Mouse (Mus musculus): ENCODE data around the gene Igsf9b.

Gene Igsf9b

DNA sequence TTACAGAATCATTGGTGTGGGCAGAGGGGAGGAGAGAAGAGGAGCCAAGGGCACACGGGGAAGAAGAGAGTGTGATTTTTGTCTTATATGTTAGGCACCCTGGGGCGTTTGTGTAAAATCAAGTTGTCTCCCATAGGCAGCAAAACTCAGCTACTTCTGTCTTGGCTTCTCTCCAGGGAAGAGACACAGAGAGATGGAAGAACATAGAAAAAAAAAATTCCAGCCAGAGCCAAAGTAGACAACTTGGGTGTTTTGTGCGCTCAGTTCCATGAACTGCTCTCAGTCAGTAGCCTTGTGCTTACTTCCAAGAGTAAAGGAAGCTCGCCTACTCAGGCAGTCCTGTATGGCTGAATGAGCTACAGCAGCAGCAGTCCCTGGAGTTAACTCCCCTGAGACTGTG lies 31.4 kb downstream of the Igsf9b start:
- DNase-seq (ENCODE audit: low spot score): no peak

GRCm38 (mm10) chr9:27331538-27331937 lies 32.5 kb downstream of the Igsf9b start:
- no peak for DNase-seq (ENCODE audit: low spot score)

- no peak for DNase-seq (ENCODE audit: low spot score)
These were observed 35.9 kb downstream of the Igsf9b start for GRCm38 (mm10) chr9:27334895-27335294.

- DNase-seq (ENCODE audit: low spot score): no peak
These were observed 38.1 kb downstream of the Igsf9b start for GRCm38 (mm10) chr9:27336962-27337636.

GRCm38 (mm10) chr9:27339168-27339567 lies 40.2 kb downstream of the Igsf9b start:
- DNase-seq (ENCODE audit: low spot score): no peak

DNA sequence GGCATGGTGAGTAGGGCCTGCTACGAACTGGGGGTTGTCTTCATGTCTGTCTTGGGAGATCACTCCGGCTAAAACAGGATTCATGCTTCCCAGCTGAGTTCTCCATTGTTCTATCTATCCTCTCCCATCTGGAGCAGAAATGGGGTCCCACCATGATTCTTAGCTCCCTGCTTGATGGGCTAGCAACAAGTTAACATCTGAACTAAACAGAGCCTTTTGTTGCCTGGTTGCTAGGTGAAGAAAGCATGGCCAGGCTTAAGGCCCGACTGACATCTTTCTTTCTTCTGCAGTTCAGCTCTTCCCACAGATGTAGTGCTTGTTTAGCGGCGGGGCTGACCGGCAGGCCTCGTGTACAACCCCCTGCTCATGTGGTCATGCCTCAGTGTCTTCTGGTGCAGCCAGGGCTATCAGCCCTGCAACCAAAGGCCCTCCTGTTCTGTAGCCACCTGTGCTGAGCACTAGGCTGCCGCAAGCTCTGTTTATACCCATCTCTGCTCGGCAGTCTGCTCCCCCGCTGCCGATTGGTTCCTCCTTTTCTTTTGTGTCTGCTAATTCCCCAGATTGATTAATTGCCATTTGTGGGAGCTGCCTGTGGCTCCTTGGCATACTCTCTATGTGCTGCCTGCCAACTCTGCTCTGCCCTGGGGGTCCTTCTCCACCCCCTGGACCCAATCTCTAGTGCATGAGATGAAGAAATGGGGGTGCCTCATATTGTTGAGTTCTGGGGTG lies 47.7 kb downstream of the Igsf9b start:
- no peak for DNase-seq (ENCODE audit: low spot score)

DNA sequence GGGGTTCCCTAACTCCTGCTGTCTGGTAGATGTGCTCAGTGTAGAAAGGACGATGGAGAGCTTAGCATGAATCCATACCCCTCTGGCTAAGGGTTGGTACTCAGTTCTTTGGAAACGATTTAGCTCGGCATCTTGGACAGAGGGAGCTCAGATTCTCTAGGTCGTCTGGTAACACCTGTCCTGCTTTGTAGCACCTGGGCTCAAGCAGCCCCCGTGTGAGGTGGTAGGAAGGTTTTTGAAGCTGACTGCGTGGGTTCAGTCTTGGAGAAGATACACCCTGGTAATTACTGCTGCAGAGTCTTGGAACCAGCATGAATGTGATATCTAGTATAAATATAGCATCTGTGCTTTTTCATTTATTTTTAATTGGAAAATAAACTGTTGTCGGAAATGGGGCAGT lies 54.1 kb downstream of the Igsf9b start:
- DNase-seq (ENCODE audit: low spot score): no peak

DNA sequence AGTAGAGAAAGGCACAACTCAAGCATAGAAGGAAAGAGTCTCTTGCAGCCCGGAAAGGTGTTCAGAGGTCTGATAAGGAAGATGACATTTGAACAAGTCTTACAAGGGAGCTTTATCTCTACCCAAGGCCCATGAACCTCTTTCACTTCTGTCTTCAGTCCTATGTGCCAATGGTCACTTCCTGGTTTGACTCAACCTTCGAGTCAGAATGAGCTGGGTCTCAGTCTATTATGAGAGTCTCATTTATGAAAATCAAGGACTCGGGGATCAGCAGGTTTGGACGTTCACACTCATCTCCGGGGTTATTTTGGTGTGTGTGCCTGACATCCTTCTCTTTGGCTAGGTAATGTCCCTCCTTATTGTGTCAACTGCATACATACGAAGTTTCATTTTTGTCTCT lies 58.9 kb downstream of the Igsf9b start:
- DNase-seq (ENCODE audit: low spot score): no peak

DNA sequence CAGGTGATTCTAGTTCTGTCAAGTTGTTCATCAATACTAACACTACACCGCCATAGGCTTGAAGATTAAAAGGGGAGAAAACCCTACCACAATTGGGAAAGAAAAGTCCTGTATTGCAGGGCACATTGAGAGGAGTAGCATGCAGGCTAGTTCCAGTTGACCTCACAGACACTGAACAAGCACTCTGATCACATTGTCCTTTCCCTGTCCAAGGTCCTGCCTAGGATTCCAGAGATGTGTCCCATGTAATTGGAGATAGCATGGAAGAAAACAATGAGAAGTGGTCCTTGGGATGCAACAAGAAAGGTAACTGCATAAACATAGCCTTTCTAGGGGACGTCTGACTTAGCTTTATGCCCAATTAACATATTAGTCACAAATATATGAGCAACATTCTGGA lies 68.2 kb downstream of the Igsf9b start:
- no peak for DNase-seq (ENCODE audit: low spot score)

- no peak for DNase-seq (ENCODE audit: low spot score)
These were observed 70.1 kb downstream of the Igsf9b start for GRCm38 (mm10) chr9:27369108-27369507.

GRCm38 (mm10) chr9:27375746-27376145 lies 76.7 kb downstream of the Igsf9b start:
- no peak for DNase-seq (ENCODE audit: low spot score)

- DNase-seq (ENCODE audit: low spot score): no peak
These were observed 87.9 kb downstream of the Igsf9b start for GRCm38 (mm10) chr9:27386951-27387350.

DNA sequence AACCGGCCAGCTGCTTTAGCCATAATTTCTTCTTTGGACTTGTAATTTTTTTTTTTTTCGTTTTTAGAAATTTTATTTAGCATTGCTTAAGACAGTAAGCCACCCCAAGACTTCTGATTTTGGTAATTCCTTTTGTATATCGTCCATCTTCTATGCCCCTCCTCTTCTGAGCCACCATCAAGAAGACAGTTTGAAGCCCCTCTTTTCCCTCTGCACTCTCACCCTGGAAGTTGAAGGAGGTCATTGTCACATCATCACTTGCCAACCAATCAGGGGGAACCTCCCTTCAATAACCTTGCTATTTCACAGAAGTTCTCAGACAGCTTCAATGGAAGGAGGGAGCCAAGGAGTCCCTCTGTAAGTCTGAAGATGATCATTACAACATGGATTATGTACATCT lies 97.5 kb downstream of the Igsf9b start, which contains the start of gene Spata19:
Spata19 (plus strand) TSS at position 301 of the 400 bp plus-strand sequence.
- DNase-seq (ENCODE audit: low spot score): no peak

- DNase-seq (ENCODE audit: low spot score): no peak
These were observed 102.2 kb downstream of the Igsf9b start for GRCm38 (mm10) chr9:27401169-27401568.
